13 mouse cellular contexts compared by ENCODE assay signal in genomic region chr17:85865940-85866339, GRCm38 (mm10).
DNase-seq lines count a peak whose midpoint lies in the region; ATAC-seq lines count a peak whose summit lies in the region.
"Had no signal": no experiment of that assay in that cellular context is flagged by ENCODE, and none has a peak within 500 bp of the region (broad histone marks: within the 10 kb centered on the region; RNA-seq: fewer than 3 reads in every experiment).

No protein-coding gene starts in this region.

- H3K4me2 ChIP-seq in midbrain, embryonic 11.5 days, result no peak overlapping the region

- DNase-seq in frontal cortex, postnatal 25 days (ENCODE audit: low spot score in 2 of 2), result no peak
- DNase-seq in midbrain, embryonic 11.5 days (ENCODE audit: low spot score, missing footprints), result peak; percentile 83
- DNase-seq in midbrain, embryonic 10.5 days (ENCODE audit: low spot score), result no peak
- DNase-seq: B cell, adult 2 months; cerebellum, adult 11 months; cerebellum, adult 11-12 months; cerebellum, adult 18-20 months had no signal

- H3K36me3 ChIP-seq in midbrain, embryonic 11.5 days (ENCODE audit: control insufficient read depth, insufficient read depth, low read length), result no peaks in the 10 kb centered on the region
- no peaks in the 10 kb centered on the region for H3K36me3 ChIP-seq in midbrain, embryonic 10.5 days
- H3K36me3 ChIP-seq: G1E had no signal

- H3K4me3 ChIP-seq in midbrain, embryonic 11.5 days (ENCODE audit: low read depth, low read length), result no peak overlapping the region
- no peak overlapping the region for H3K4me3 ChIP-seq in midbrain, embryonic 10.5 days

- peaks cover 2% of the 10 kb centered on the region for H3K4me1 ChIP-seq in midbrain, embryonic 11.5 days (ENCODE audit: control insufficient read depth, insufficient read depth, low read length)
- peaks cover 18% of the 10 kb centered on the region for H3K4me1 ChIP-seq in midbrain, embryonic 10.5 days

- no peak overlapping the region for H3K9ac ChIP-seq in midbrain, embryonic 11.5 days (ENCODE audit: low read length)

- 92% methylated on average over 4 of the region's 4 CpGs for WGBS in midbrain, embryonic 11.5 days
- 89% methylated on average over 4 of the region's 4 CpGs for WGBS in midbrain, embryonic 10.5 days

- H3K9me3 ChIP-seq in midbrain, embryonic 11.5 days (ENCODE audit: control insufficient read depth, low read length), result no peaks in the 10 kb centered on the region
- no peaks in the 10 kb centered on the region for H3K9me3 ChIP-seq in midbrain, embryonic 10.5 days (replicated peaks)
- H3K9me3 ChIP-seq: G1E had no signal

- peak; percentile 65 for ATAC-seq in frontal cortex, adult (ENCODE audit: low TSS enrichment)
- ATAC-seq in midbrain, embryonic 11.5 days (ENCODE audit: low FRiP score), result no peak
- ATAC-seq: activated CD4-positive, CD25-positive, alpha-beta regulatory T cell, adult 4 months; CD4-positive, CD25-positive, alpha-beta regulatory T cell, adult 4 months; Patski had no signal

- H3K27ac ChIP-seq in midbrain, embryonic 11.5 days (ENCODE audit: low read depth, low read length), result no peak overlapping the region
- no peak overlapping the region for H3K27ac ChIP-seq in midbrain, embryonic 10.5 days (replicated peaks)

- no peaks in the 10 kb centered on the region for H3K27me3 ChIP-seq in midbrain, embryonic 11.5 days (ENCODE audit: control insufficient read depth, insufficient read depth, low read length)
- H3K27me3 ChIP-seq in midbrain, embryonic 10.5 days (ENCODE audit: low read depth, poor library complexity, severe bottlenecking), result peaks cover 29% of the 10 kb centered on the region
- H3K27me3 ChIP-seq: CH12.LX, Patski had no signal
